Mouse (Mus musculus) erythroblast, adult 5-6 weeks (primary cell): ENCODE data around the gene Tmem114. TPM values are rescaled to one million over a fixed set of nuclear protein-coding genes. Genes with fewer than 3 reads are reported as not detected.

Experiments
- ATAC-seq: replicated peaks from 2 replicates; pipeline ENCODE4 v1.8.0; 2016; ENCODE audit warnings: moderate number of reproducible peaks, mild to moderate bottlenecking, moderate TSS enrichment, inconsistent platforms; ENCODE audit not compliant: poor library complexity, low FRiP score, severe bottlenecking
- total RNA-seq, 2 experiments: library from RNA; stranded (forward) in 1 of 2; stranded (reverse) in 1 of 2; fragments of 150-400 nt in 1 of 2; fragments of 200-764, 138-1000 nt in 1 of 2; gene quantifications; 2 replicates each; pipeline versions ENCODE4 v1.2.3 to v1.2.4; 2015 to 2017; ENCODE audit warnings: low replicate concordance in 2 of 2

Tmem114 gene
- total RNA-seq (2015; ENCODE audit: low replicate concordance) (not detected in 2 replicates), total RNA-seq (2017; ENCODE audit: low replicate concordance) (not detected in 2 replicates)

GRCm38 (mm10) chr16:8424971-8425330 lies at the start of gene Tmem114:
TSS of gene Tmem114 (minus strand) at chr16:8425136.
- ATAC-seq = no peak

GRCm38 (mm10) chr16:8470603-8471481 lies 45.9 kb upstream of the Tmem114 start, which contains the start of gene Mettl22:
TSS of gene Mettl22 (plus strand) at chr16:8470788.
- ATAC-seq = peak; percentile 94

- ATAC-seq = no peak
Observed at GRCm38 (mm10) chr16:8470132-8470531, 45.2 kb upstream of the Tmem114 start.

GRCm38 (mm10) chr16:8459098-8459497 lies 34.2 kb upstream of the Tmem114 start:
- ATAC-seq = peak; percentile 94

GRCm38 (mm10) chr16:8458391-8458790 lies 33.5 kb upstream of the Tmem114 start:
- no peak for ATAC-seq

- no peak for ATAC-seq
Observed at GRCm38 (mm10) chr16:8455221-8455620, 30.3 kb upstream of the Tmem114 start.

GRCm38 (mm10) chr16:8453301-8453700 lies 28.4 kb upstream of the Tmem114 start:
- ATAC-seq = no peak

GRCm38 (mm10) chr16:8446256-8446655 lies 21.3 kb upstream of the Tmem114 start:
- no peak for ATAC-seq

- ATAC-seq = no peak
Observed at GRCm38 (mm10) chr16:8444911-8445310, 20.0 kb upstream of the Tmem114 start.

GRCm38 (mm10) chr16:8432616-8433015 lies 7.7 kb upstream of the Tmem114 start:
- no peak for ATAC-seq

- no peak for ATAC-seq
Observed at GRCm38 (mm10) chr16:8429531-8429930, 4.6 kb upstream of the Tmem114 start.

- ATAC-seq = no peak
Observed at GRCm38 (mm10) chr16:8425736-8426135, 800 bp upstream of the Tmem114 start.

- ATAC-seq = no peak
Observed at GRCm38 (mm10) chr16:8424161-8424970, 570 bp downstream of the Tmem114 start.

- ATAC-seq = no peak
Observed at GRCm38 (mm10) chr16:8423626-8424114, 1.3 kb downstream of the Tmem114 start.

GRCm38 (mm10) chr16:8420842-8421241 lies 4.1 kb downstream of the Tmem114 start:
- no peak for ATAC-seq

- no peak for ATAC-seq
Observed at GRCm38 (mm10) chr16:8420381-8420780, 4.6 kb downstream of the Tmem114 start.

GRCm38 (mm10) chr16:8419666-8420065 lies 5.3 kb downstream of the Tmem114 start:
- ATAC-seq = no peak

- no peak for ATAC-seq
Observed at GRCm38 (mm10) chr16:8418126-8418525, 6.8 kb downstream of the Tmem114 start.

GRCm38 (mm10) chr16:8417011-8417720 lies 7.8 kb downstream of the Tmem114 start:
- no peak for ATAC-seq

- ATAC-seq = no peak
Observed at GRCm38 (mm10) chr16:8415996-8416395, 8.9 kb downstream of the Tmem114 start.
